Mouse (Mus musculus) stomach, postnatal 0 days (tissue): ENCODE data around the gene Dusp12. TPM values are rescaled to one million over a fixed set of nuclear protein-coding genes. Genes with fewer than 3 reads are reported as not detected.
A peak's percentile ranks its signal among the peaks of the same experiment; 100 is the strongest.

Experiments used
- ATAC-seq: fragments of 200-750 bp; cut with Nextera tagmentation; 2 replicates; pipeline ENCODE4 v1.8.0; 2017; ENCODE audit not compliant: low FRiP score, low TSS enrichment
- DNase-seq: peaks from one replicate; pipeline ENCODE4 v3.0.0-alpha.2; 2016; ENCODE audit warnings: low spot score
- H3K27ac ChIP-seq: fragments of 300-500 bp; sonication (generic); replicated peaks from 2 replicates; pipeline ENCODE4 v1.5.1; 2014; ENCODE audit warnings: mild to moderate bottlenecking, control low read depth
- H3K27me3 ChIP-seq: fragments of 300-500 bp; sonication (generic); 2 replicates; pipeline ENCODE4 v1.6.1; 2014; ENCODE audit warnings: low read length; ENCODE audit not compliant: control insufficient read depth, insufficient read depth
- H3K36me3 ChIP-seq: fragments of 300-500 bp; sonication (generic); 2 replicates; pipeline ENCODE4 v1.6.1; 2014; ENCODE audit warnings: low read length, mixed read lengths; ENCODE audit not compliant: control insufficient read depth, insufficient read depth
- H3K4me1 ChIP-seq: fragments of 300-500 bp; sonication (generic); replicated peaks from 2 replicates; pipeline ENCODE4 v1.6.1; 2014; ENCODE audit warnings: antibody characterized with exemption; ENCODE audit not compliant: control insufficient read depth, insufficient read depth
- H3K4me2 ChIP-seq: fragments of 300-500 bp; sonication (generic); replicated peaks from 2 replicates; pipeline ENCODE4 v1.6.1; 2014; ENCODE audit warnings: low read depth, mild to moderate bottlenecking, control low read depth, moderate library complexity
- H3K4me3 ChIP-seq: fragments of 300-500 bp; sonication (generic); 2 replicates; pipeline ENCODE4 v1.5.1; 2014; ENCODE audit warnings: low read depth, low read length, control low read depth
- H3K9ac ChIP-seq: fragments of 300-500 bp; sonication (generic); 2 replicates; pipeline ENCODE4 v1.6.1; 2014; ENCODE audit warnings: mild to moderate bottlenecking, low read length, control low read depth, mixed read lengths
- H3K9me3 ChIP-seq: fragments of 300-500 bp; sonication (generic); 2 replicates; pipeline ENCODE4 v1.6.1; 2016; ENCODE audit warnings: low read length; ENCODE audit not compliant: control insufficient read depth
- CTCF ChIP-seq: IDR thresholded peaks from 2 replicates; pipeline ENCODE4 v1.5.1; 2016; ENCODE audit warnings: antibody characterized with exemption, low read depth, mild to moderate bottlenecking, moderate library complexity
- EP300 ChIP-seq: optimal IDR thresholded peaks from 2 replicates; pipeline ENCODE3; 2016; ENCODE audit warnings: antibody characterized with exemption
- WGBS: fragments of 180-500 bp; shearing (Covaris S2); extraction: QIAGEN DNeasy Blood & Tissue Kit; methylation state at CpG from one replicate; pipeline ENCODE4 v1.1.7; 2014; 5-methylcytosine and 5-hydroxymethylcytosine counted together
- polyA plus RNA-seq: library from polyadenylated mRNA; unstranded; fragments of >200 nt; fragmentation: Nextera tagmentation; extraction: Ambion mirVana; gene quantifications from 2 replicates; pipeline ENCODE4 v1.2.1, GENCODE M21; 2015

The Dusp12 gene
- polyA plus RNA-seq, 1 experiment from 2014 or later = 23.9 TPM

GRCm38 (mm10) chr1:170912891-170913615 lies 27.7 kb upstream of the Dusp12 start, which contains the start of gene Fcrlb:
Fcrlb (minus strand) TSS chr1:170912941.
- no peaks in the 10 kb centered on the region for H3K36me3 ChIP-seq
- H3K4me2 ChIP-seq = no peak within 1 kb of the TSS
- no peak within 1 kb of the TSS for H3K4me3 ChIP-seq
- H3K9ac ChIP-seq = no peak within 1 kb of the TSS
- H3K27me3 ChIP-seq = 0 out of 2 replicates have a peak, but pooled peaks cover 3% of the 10 kb centered on the region
- DNase-seq (no peak), ATAC-seq (no peak)
- WGBS = 61% methylated on average over 5 of the region's 5 CpGs
- no peak within 1 kb of the TSS for H3K27ac ChIP-seq
- TF ChIP-seq CTCF = no peak
- no peak for TF ChIP-seq EP300
- H3K9me3 ChIP-seq = no peaks in the 10 kb centered on the region
- H3K4me1 ChIP-seq = no peaks in the 10 kb centered on the region

DNA sequence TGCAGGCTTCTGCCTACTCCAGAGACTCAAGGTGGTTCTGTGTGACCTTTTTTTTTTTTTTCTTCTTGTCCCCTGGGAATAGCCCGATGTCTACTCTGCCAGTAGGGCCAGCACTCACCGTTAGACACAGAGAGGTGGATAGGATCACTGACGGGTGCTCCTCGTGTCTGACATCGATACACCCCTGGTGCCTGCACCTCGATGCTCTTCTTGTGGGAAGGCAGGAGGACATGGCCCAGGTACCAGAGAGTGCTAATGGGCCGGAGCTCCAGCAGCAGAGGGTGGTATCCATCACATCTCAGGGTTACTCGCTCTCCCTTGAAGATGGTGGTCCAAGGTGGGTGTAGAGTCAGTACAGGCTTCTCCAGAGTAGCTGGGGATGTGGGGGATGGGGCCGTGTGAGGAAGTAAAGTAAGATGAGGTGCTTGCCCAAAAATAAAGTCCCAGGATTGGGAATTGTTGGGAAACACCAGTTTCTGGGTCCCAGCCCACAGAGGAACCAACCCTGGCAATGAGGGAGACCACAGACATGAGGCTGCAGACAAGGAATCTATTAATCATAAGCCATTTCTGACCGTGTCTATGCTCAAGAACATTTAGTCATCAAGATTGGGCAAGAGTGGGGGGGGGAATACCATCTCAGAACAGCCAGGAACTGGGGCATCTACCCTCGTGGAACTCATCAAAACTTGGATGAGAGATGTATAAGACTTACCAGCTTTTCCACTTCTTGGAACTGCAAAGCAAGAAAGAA lies 26.7 kb upstream of the Dusp12 start:
- 73% methylated on average over 11 of the region's 11 CpGs for WGBS
- no peak for ATAC-seq

DNA sequence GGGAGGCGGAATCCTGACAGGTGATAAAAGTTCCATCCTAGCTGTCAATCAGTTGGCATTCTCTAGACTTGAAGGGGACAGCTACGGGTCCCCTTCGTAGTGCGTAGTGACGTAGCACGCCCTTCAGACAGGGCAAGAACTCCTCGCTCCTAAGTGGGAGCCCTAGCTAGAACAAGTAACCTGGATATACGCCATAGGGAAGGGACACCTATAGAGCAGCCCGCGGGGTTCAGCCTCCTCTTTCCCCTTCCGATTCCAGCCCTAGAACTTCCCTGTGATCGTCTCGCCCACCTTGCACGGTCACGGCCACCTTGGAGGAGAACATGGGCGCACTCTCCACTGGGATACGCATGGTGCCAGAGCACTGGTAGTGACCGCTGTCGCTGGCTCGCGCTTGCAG lies 23.0 kb upstream of the Dusp12 start:
- Histone ChIP-seq H3K9ac (no peak overlapping the region), H3K27me3 (peaks cover 5% of the 10 kb centered on the region; the same call in 1 of the 2 replicates), H3K9me3 (no peaks in the 10 kb centered on the region), H3K27ac (no peak overlapping the region), H3K36me3 (no peaks in the 10 kb centered on the region), H3K4me3 (peak overlapping the region; percentile 39), H3K4me2 (peak overlapping the region; percentile 67), H3K4me1 (0 out of 2 replicates have a peak, but pooled peaks cover 3% of the 10 kb centered on the region)
- DNase-seq = no peak
- no peak for ATAC-seq
- TF ChIP-seq CTCF (no peak), EP300 (no peak)
- WGBS = 3% methylated on average over 21 of the region's 21 CpGs

More for the DNA sequence above, 26.7 kb upstream of the Dusp12 start:
- DNase-seq = no peak
- Histone ChIP-seq H3K4me1 (0 out of 2 replicates have a peak, but pooled peaks cover 3% of the 10 kb centered on the region), H3K4me2 (no peak overlapping the region), H3K9ac (no peak overlapping the region), H3K36me3 (no peaks in the 10 kb centered on the region), H3K9me3 (no peaks in the 10 kb centered on the region), H3K27ac (no peak overlapping the region), H3K4me3 (no peak overlapping the region), H3K27me3 (peaks cover 5% of the 10 kb centered on the region; the same call in 1 of the 2 replicates)
- no peak for TF ChIP-seq EP300
- TF ChIP-seq CTCF = no peak

DNA sequence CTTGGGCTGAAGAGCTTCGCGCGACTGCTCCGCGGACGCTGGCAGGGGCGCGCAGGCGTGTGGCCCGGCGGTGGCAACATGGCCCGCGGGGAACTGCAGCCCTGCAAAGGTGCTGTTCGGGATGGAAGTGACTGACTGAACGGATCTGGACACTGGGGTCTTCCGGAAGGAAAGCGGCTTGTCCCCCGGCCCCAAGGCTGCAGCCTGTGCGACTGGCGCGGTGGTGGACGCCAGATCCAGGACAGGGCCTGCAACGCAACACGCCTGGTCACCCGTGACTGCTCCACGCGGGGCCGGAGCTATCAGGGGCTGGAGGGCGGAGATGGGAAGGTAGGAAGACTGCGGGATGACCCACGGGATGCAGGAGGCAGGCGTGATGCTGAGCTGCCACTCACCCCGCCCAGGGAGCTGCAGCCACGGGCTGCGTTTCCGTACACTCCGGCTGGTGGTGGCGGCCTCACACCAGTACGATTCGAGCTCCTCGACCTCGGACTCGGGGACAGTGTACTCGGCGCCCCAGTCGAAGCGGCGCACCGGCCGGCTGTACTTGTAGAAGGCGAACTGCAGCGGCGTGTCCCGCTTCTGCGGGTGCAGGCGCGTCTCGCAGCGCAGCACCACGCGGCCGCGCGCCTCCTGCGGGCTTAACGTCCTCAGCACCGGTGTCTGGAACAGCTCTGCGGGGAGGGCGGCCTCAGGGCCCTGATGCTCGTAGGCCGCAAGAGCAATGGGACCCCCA lies 22.3 kb upstream of the Dusp12 start:
- Histone ChIP-seq H3K27me3 (peaks cover 5% of the 10 kb centered on the region; the same call in 1 of the 2 replicates), H3K9me3 (no peaks in the 10 kb centered on the region), H3K9ac (no peak overlapping the region), H3K4me3 (peak overlapping the region; percentile 39), H3K4me2 (peak overlapping the region; percentile 67), H3K27ac (no peak overlapping the region), H3K4me1 (0 out of 2 replicates have a peak, but pooled peaks cover 3% of the 10 kb centered on the region), H3K36me3 (no peaks in the 10 kb centered on the region)
- TF ChIP-seq CTCF (peak; percentile 16; the same call in 1 of the 2 replicates), EP300 (no peak)
- ATAC-seq = peak; percentile 47; the same call in 1 of the 2 replicates
- peak; percentile 50 for DNase-seq
- WGBS = 1% methylated on average over 70 of the region's 71 CpGs

GRCm38 (mm10) chr1:170907111-170907455 lies 21.7 kb upstream of the Dusp12 start:
- Histone ChIP-seq H3K4me1 (0 out of 2 replicates have a peak, but pooled peaks cover 3% of the 10 kb centered on the region), H3K4me3 (peak overlapping the region; percentile 39), H3K9me3 (no peaks in the 10 kb centered on the region), H3K9ac (no peak overlapping the region), H3K27ac (no peak overlapping the region), H3K36me3 (no peaks in the 10 kb centered on the region), H3K4me2 (peak overlapping the region; percentile 67), H3K27me3 (peaks cover 5% of the 10 kb centered on the region; the same call in 1 of the 2 replicates)
- TF ChIP-seq CTCF = no peak
- no peak for TF ChIP-seq EP300
- WGBS = 26% methylated on average over 11 of the region's 11 CpGs
- no peak for ATAC-seq
- DNase-seq = no peak
